Mouse (Mus musculus): ENCODE measurements around the gene Hnmt. TPM values are rescaled to one million over a fixed set of nuclear protein-coding genes. Genes with fewer than 3 reads are reported as not detected.
"Not testable (repeated sequence)": the region's sequence is repeated elsewhere in the genome, so short reads cannot be mapped to it uniquely, and the experiment has no call there.

Gene Hnmt
- polyA plus RNA-seq, 1 experiment from 2014 or later, result 2.2 TPM

DNA sequence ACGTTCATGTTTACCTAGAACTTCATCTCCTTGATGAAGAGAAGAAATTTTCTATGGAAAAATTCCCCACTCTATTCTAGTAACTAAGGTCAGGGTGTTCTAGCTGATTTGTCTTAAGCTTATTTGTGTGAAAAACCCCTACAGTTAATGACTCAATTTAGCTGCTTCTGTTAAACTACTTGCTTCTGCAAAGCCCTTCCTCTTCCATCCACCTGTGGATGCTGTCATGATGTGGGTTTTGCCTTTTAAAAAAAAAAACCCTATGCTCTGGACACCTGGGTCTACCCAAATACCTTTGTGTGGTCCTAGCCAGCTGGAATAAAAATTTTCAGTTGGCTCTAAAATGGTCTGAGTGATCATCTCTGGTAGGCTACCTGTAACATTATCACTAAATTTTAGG is 49.9 kb downstream of the Hnmt start:
- 65% methylated on average over 1 of the region's 1 CpGs for WGBS
- H3K36me3 ChIP-seq, result no peaks in the 10 kb centered on the region
- H3K27ac ChIP-seq, result no peak overlapping the region
- H3K9ac ChIP-seq, result no peak overlapping the region
- H3K4me3 ChIP-seq, result no peak overlapping the region
- no peaks in the 10 kb centered on the region for H3K4me1 ChIP-seq
- H3K27me3 ChIP-seq, result no peaks in the 10 kb centered on the region
- no peak overlapping the region for H3K4me2 ChIP-seq
- no peak for ATAC-seq (ENCODE audit: insufficient number of reproducible peaks, low FRiP score, low TSS enrichment, low read depth)
- no peaks in the 10 kb centered on the region for H3K9me3 ChIP-seq

DNA sequence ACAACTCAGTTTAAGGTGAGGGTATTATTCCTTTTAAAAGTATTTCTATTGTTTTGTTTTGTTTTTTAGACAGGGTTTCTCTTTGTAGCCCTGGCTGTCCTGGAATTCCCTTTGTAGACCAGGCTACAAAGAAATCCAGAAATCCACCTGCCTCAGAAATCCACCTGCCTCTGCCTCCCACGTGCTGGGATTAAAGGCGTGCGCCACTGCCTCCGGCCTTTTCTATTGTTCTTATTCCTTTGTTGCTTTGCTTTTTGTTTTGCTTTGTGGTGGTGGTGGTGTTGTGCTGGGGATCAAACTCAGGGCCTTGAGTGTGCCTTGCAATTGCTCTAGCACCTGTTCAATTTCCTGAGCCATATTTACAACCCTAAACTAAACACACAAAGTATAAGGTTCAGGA is 50.4 kb downstream of the Hnmt start:
- ATAC-seq (ENCODE audit: insufficient number of reproducible peaks, low FRiP score, low TSS enrichment, low read depth), result no peak
- no peak overlapping the region for H3K4me3 ChIP-seq
- H3K27ac ChIP-seq, result no peak overlapping the region
- H3K27me3 ChIP-seq, result no peaks in the 10 kb centered on the region
- no peaks in the 10 kb centered on the region for H3K9me3 ChIP-seq
- no peaks in the 10 kb centered on the region for H3K36me3 ChIP-seq
- H3K4me1 ChIP-seq, result no peaks in the 10 kb centered on the region
- no peak overlapping the region for H3K4me2 ChIP-seq
- no peak overlapping the region for H3K9ac ChIP-seq
- WGBS, result 91% methylated on average over 4 of the region's 4 CpGs

- ATAC-seq (ENCODE audit: insufficient number of reproducible peaks, low FRiP score, low TSS enrichment, low read depth), result no peak
- no peaks in the 10 kb centered on the region for H3K4me1 ChIP-seq
- no peak overlapping the region for H3K4me2 ChIP-seq
- no peak overlapping the region for H3K9ac ChIP-seq
- no peak overlapping the region for H3K27ac ChIP-seq
- WGBS, result 60% methylated on average over 2 of the region's 2 CpGs
- no peaks in the 10 kb centered on the region for H3K36me3 ChIP-seq
- no peaks in the 10 kb centered on the region for H3K27me3 ChIP-seq
- no peak overlapping the region for H3K4me3 ChIP-seq
- no peaks in the 10 kb centered on the region for H3K9me3 ChIP-seq
These were observed 52.4 kb downstream of the Hnmt start for GRCm38 (mm10) chr2:23996830-23997229.

GRCm38 (mm10) chr2:23990034-23990573 is 59.1 kb downstream of the Hnmt start:
- not testable (repeated sequence) for H3K36me3 ChIP-seq; H3K4me3 ChIP-seq; ATAC-seq (ENCODE audit: insufficient number of reproducible peaks, low FRiP score, low TSS enrichment, low read depth); H3K9ac ChIP-seq; H3K27ac ChIP-seq; H3K4me2 ChIP-seq; H3K9me3 ChIP-seq; H3K27me3 ChIP-seq; H3K4me1 ChIP-seq
- WGBS, result 78% methylated on average over 9 of the region's 9 CpGs

- Histone ChIP-seq H3K4me1 (no peaks in the 10 kb centered on the region), H3K4me2 (no peak overlapping the region), H3K36me3 (no peaks in the 10 kb centered on the region), H3K9me3 (no peaks in the 10 kb centered on the region), H3K4me3 (no peak overlapping the region), H3K27me3 (no peaks in the 10 kb centered on the region), H3K9ac (no peak overlapping the region), H3K27ac (no peak overlapping the region)
- no peak for ATAC-seq (ENCODE audit: insufficient number of reproducible peaks, low FRiP score, low TSS enrichment, low read depth)
These were observed 61.9 kb downstream of the Hnmt start for GRCm38 (mm10) chr2:23987283-23987682.

DNA sequence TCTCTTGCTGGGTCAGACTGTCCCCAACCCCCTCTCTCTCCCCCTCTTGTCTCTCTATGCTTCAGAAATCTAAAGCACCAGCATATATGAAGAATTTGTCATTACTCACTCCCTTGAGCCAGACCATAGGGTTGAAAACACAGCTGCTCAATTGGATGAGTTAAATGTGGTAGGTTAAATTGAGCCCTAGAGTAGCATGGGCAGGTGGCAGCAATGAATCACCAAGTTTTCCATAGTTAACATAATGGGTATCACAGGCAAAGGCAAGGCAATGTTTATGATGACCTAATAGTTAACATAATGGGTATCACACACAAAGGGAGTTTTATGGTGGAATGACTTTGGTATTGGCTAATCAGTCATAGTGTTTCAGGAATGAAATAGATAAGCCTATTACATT is 65.9 kb downstream of the Hnmt start:
- no peak overlapping the region for H3K4me3 ChIP-seq
- H3K27me3 ChIP-seq, result no peaks in the 10 kb centered on the region
- no peaks in the 10 kb centered on the region for H3K4me1 ChIP-seq
- no peak overlapping the region for H3K4me2 ChIP-seq
- ATAC-seq (ENCODE audit: insufficient number of reproducible peaks, low FRiP score, low TSS enrichment, low read depth), result no peak
- H3K9ac ChIP-seq, result no peak overlapping the region
- H3K36me3 ChIP-seq, result no peaks in the 10 kb centered on the region
- no peak overlapping the region for H3K27ac ChIP-seq
- no peaks in the 10 kb centered on the region for H3K9me3 ChIP-seq

DNA sequence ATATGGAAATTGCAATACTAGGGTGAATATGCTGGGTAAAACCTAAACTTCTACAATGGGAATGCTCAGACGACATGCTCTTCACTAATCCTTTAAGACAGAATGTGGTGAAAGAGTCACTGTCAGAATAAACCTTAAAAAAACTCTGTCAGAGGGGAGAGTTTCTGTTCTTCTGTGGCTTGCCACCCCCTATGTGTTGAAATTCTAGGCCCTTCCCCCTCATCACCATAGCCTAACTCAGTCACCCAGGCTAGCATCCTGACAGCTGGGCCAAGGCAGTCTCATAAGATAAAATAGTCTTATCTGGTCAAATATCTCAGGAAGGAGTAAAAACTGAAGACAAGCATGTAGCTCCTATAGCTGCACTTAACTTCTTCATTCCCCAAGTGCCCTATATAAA is 66.3 kb downstream of the Hnmt start:
- WGBS, result 55% methylated on average over 1 of the region's 1 CpGs
- no peaks in the 10 kb centered on the region for H3K27me3 ChIP-seq
- ATAC-seq (ENCODE audit: insufficient number of reproducible peaks, low FRiP score, low TSS enrichment, low read depth), result no peak

GRCm38 (mm10) chr2:23960659-23961274 is 88.4 kb downstream of the Hnmt start:
- not testable (repeated sequence) for H3K9me3 ChIP-seq; H3K36me3 ChIP-seq; H3K4me1 ChIP-seq; H3K9ac ChIP-seq; H3K27me3 ChIP-seq; H3K4me3 ChIP-seq; H3K27ac ChIP-seq; ATAC-seq (ENCODE audit: insufficient number of reproducible peaks, low FRiP score, low TSS enrichment, low read depth); H3K4me2 ChIP-seq
- WGBS, result 92% methylated on average over 15 of the region's 15 CpGs

More for the DNA sequence above, 66.3 kb downstream of the Hnmt start:
- H3K36me3 ChIP-seq, result no peaks in the 10 kb centered on the region
- H3K4me3 ChIP-seq, result no peak overlapping the region
- H3K9me3 ChIP-seq, result no peaks in the 10 kb centered on the region
- no peak overlapping the region for H3K27ac ChIP-seq
- no peak overlapping the region for H3K9ac ChIP-seq
- H3K4me2 ChIP-seq, result no peak overlapping the region
- H3K4me1 ChIP-seq, result no peaks in the 10 kb centered on the region

Other genes starting within 250 kb of the Hnmt start
- gene Tbpl2, start 47.2 kb upstream of the Hnmt start, polyA plus RNA-seq (2015; fragmentation: Nextera tagmentation; extraction: Ambion mirVana), result not detected in 2 replicates
- 0.92 and 2.7 TPM in 2 replicates for gene Il1f8, start 103.8 kb upstream of the Hnmt start, polyA plus RNA-seq (2015; fragmentation: Nextera tagmentation; extraction: Ambion mirVana)
- 6.3 and 9.1 TPM in 2 replicates for gene Il1f9, start 137.1 kb upstream of the Hnmt start, polyA plus RNA-seq (2015; fragmentation: Nextera tagmentation; extraction: Ambion mirVana)
- gene Il1f6, start 166.0 kb upstream of the Hnmt start, polyA plus RNA-seq (2015; fragmentation: Nextera tagmentation; extraction: Ambion mirVana), result 2.5 and 4.3 TPM in 2 replicates
- gene Il1f5, start 227.6 kb upstream of the Hnmt start, polyA plus RNA-seq (2015; fragmentation: Nextera tagmentation; extraction: Ambion mirVana), result 35.9 and 38.4 TPM in 2 replicates
- 1.2 and 1.5 TPM in 2 replicates for gene Il1f10, start 241.8 kb upstream of the Hnmt start, polyA plus RNA-seq (2015; fragmentation: Nextera tagmentation; extraction: Ambion mirVana)

Data from limb, embryonic 15.5 days (tissue).